Mouse (Mus musculus): ENCODE measurements around the gene Orm3. TPM values are rescaled to one million over a fixed set of nuclear protein-coding genes. Genes with fewer than 3 reads are reported as not detected.

The Orm3 gene
- total RNA-seq, 2 experiments from 2014 or later = not detected

- intact Hi-C loops (cut with DNase I; ENCODE audit: low total_unique reads) = no loop called here
- peak; percentile 76 for DNase-seq
These were observed 43.1 kb downstream of the Orm3 start for GRCm38 (mm10) chr4:63398854-63399609.

- DNase-seq = no peak
- intact Hi-C loops (cut with DNase I; ENCODE audit: low total_unique reads) = no loop called here
These were observed 43.8 kb downstream of the Orm3 start for GRCm38 (mm10) chr4:63399691-63400270.

- intact Hi-C loops (cut with DNase I; ENCODE audit: low total_unique reads) = no loop called here
- DNase-seq = no peak
These were observed 44.8 kb downstream of the Orm3 start for GRCm38 (mm10) chr4:63400541-63401306.

DNA sequence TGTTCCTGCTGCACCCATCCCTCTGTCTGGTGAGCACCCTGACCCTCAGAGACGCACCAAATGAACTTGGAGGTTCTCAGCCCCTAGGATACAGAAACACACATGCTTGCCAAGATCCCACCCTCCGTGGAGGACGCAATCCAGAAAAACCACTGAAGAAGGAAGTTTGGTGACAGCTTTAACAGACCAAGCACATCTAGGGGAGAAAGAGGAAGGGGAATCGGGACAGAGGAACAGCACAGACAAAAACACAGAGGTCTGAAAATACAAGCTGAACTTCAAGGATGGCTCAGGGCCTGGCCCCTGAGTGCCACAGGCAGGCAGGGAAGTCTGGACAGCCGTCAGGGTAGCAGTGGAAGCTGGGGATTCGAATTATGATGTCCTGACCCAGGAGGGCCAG lies 45.7 kb downstream of the Orm3 start:
- intact Hi-C loops (cut with DNase I; ENCODE audit: low total_unique reads) = no loop called here
- DNase-seq = no peak

- no peak for DNase-seq
- intact Hi-C loops (cut with DNase I; ENCODE audit: low total_unique reads) = no loop called here
These were observed 46.1 kb downstream of the Orm3 start for GRCm38 (mm10) chr4:63402056-63402455.

DNA sequence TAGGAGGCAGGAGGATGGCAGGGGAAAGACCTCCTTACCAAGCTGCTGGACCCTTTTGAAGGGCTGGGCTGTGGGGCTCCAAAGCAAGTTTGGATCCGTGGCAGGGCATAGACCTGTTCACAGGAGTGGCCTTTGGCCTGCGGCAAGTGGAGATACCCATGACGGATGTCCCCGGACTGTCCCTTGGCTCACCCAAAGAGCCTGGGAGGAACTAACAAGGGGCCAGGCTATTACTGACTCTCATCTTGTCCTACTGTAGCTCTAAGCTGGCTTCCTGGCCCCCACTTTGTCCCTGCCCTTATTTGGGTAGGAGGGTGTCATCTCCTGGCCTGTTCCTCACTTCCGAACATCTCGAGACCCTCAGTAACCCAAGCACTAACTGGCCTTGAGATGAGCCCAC lies 46.6 kb downstream of the Orm3 start:
- intact Hi-C loops (cut with DNase I; ENCODE audit: low total_unique reads) = no loop called here
- no peak for DNase-seq

DNA sequence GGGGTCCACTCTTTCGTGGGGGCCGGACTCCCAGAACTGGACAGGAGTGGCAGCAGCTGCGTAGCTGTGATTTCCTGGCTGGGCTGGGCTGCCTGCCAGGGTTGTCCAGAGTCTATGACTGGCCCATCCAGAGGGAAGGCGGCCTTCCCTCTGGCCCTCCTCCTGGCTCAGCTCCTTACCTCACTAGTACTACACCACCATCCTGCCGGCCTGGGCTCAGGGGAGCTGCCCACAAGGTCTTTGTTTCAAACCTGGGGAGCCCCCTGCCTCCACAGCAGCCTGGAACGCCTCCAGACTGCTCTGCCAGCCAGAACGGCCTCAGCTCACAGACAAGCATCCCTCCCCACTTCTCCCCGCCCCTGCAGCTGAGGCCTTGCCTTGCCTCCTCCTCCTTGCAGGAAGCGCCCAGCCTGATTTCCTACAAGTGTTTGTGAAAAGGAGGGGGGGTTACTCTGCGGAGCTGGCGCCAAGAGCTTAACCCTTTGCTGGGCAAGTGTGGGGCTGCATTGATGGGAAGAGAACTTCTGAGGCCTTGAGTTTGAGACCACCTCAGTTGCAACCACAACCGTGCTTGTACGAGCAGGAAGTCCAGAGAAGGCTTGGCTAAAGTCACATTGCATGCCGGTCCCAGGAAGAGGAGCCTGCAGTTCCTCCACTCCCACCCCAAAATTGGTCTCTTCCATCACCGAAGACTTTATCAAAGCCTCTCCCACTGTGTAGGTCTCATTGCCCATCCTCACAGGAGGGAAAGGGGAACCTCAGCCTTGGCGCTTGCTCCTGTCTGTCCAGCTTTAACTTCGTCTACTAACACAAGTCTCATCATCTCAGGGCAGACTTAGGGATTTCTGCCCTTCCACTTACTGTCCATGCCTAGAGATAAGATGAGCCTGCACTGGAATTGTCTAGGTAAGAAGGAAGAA lies 47.3 kb downstream of the Orm3 start, which contains the start of gene Akna:
TSS of gene Akna (minus strand) at position 315 of the 920 bp plus-strand sequence.
- DNase-seq = peak; percentile 95
- intact Hi-C loops (cut with DNase I; ENCODE audit: low total_unique reads) = no loop called here

DNA sequence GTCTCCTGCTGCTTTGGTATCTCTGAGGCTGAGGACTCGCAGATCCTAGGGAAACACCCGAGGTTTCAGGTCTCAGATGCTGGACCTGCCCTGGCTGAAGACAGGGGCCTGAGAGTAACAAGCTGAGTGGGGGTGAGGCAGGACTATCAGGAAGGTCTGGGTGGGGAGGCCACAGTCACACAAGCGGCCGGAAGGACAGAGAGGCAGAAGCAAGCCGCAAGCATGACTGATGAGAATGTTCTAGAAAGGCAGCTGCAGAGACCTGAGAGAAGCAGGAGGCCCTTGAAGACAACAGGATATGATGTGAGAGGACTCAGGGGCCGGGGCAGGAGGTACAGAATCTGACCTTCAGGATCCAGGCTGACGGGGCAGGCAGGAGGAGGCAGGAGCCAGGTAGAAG lies 48.2 kb downstream of the Orm3 start:
- no peak for DNase-seq

GRCm38 (mm10) chr4:63405051-63405450 lies 49.1 kb downstream of the Orm3 start:
- no peak for DNase-seq
- intact Hi-C loops (cut with DNase I; ENCODE audit: low total_unique reads) = no loop called here

More for the DNA sequence above, 48.2 kb downstream of the Orm3 start:
- intact Hi-C loops (cut with DNase I; ENCODE audit: low total_unique reads) = no loop called here

DNA sequence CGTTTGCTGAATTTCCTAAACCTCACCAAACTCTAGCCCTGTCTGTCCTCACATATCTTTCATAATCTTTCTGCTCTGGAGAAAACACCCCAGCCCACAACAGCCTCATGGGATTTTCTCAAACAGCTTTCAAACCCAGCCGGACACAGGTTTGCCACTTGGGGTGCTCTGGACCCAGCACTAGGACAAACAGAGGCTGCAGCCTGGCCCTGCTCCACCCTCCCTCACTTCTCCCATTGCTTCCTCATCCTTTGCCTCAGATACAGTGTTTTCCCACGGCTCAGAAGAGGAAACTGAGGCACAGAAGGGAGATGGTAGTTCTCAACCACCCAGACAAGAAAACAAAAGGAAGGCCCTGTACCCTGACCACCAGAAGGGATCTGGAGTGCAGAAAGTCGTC lies 49.7 kb downstream of the Orm3 start:
- intact Hi-C loops (cut with DNase I; ENCODE audit: low total_unique reads) = no loop called here
- DNase-seq = no peak

DNA sequence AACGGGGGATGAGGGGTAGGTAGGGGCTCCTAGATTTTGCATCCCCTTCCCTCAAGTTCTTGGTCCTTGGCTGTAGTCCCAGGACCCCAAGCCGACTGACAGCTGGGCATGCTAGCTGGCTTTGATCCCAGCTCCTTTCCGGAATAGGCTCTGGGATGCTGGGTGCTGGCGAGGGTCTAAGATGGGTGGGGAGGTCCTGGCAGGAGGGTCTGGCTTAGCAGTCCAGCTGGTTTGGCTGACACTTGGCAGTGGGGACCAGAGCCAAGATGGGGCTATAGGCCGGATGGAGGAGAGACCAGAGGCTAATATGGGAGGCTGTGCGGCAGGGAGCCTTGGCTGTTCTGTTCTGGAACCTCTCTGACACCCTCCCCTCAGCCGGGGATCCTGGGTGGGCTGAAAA lies 52.3 kb downstream of the Orm3 start:
- intact Hi-C loops (cut with DNase I; ENCODE audit: low total_unique reads) = loop anchor here (2.0 kb wide), 1 partner anchor 37 kb away; no protein-coding TSS in a partner anchor
- no peak for DNase-seq

DNA sequence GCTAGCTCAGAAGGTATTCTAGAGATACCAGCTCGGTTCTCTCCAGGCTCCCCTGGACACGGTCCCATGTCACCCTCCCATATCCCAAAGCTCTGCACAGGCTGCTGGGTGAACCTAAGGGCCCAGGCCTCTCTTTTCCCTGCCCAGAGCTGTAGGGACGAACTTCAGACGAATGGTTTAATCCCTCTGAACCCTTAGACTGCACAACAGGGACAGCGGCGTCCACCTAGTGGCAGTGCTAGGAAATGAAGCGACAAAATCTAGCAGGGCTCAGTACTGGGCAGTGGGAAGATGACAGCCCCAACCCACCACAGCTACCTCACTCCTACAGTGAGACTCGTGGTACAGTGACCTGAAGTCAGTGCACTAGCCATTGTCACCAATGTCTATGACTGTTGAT lies 52.7 kb downstream of the Orm3 start:
- DNase-seq = peak; percentile 62
- intact Hi-C loops (cut with DNase I; ENCODE audit: low total_unique reads) = loop anchor here (2.0 kb wide), 1 partner anchor 38 kb away; no protein-coding TSS in a partner anchor

Other genes with a start within 250 kb of the Orm3 start
- not detected for gene Ambp, start 201.4 kb upstream of the Orm3 start, total RNA-seq (2021)
- gene Kif12, start 184.0 kb upstream of the Orm3 start, total RNA-seq (2021) = not detected
- gene Col27a1, start 142.2 kb upstream of the Orm3 start, total RNA-seq (2021) = 1 to 10 TPM; 1.9 to 2.6 TPM
- not detected for gene Orm1, start 11.6 kb upstream of the Orm3 start, total RNA-seq (2021)
- not detected for gene Orm2, start 6.3 kb downstream of the Orm3 start, total RNA-seq (2021)
- 1 to 10 TPM; 2.1 to 2.4 TPM for gene Akna, start 47.2 kb downstream of the Orm3 start, total RNA-seq (2021)
- 1 to 10 TPM; 1.7 to 2.0 TPM for gene Whrn, start 139.8 kb downstream of the Orm3 start, total RNA-seq (2021)
- 100 to 1,000 TPM; 260 to 261 TPM for gene Atp6v1g1, start 188.6 kb downstream of the Orm3 start, total RNA-seq (2021)
- 10 to 100 TPM in 1 of 2 experiments, 1 to 10 TPM in 1; 8.7 to 10.6 TPM for gene Tmem268, start 202.6 kb downstream of the Orm3 start, total RNA-seq (2021)
- not detected for gene Gm11213, start 249.1 kb downstream of the Orm3 start, total RNA-seq (2021)

Measured in gastrocnemius, postnatal 14 days (tissue).